Mouse (Mus musculus) liver, postnatal 0 days (tissue): Measurements from ENCODE around the gene Sema3c. TPM values are rescaled to one million over a fixed set of nuclear protein-coding genes. Genes with fewer than 3 reads are reported as not detected.

ENCODE experiments used
- ATAC-seq: fragments of 200-750 bp; cut with Nextera tagmentation; 2 replicates; pipeline ENCODE4 v1.8.0; 2017; ENCODE audit warnings: mild to moderate bottlenecking, moderate library complexity
- DNase-seq: peaks from one replicate; pipeline ENCODE4 v3.0.0-alpha.2; 2016
- H3K27ac ChIP-seq: fragments of 300-500 bp; sonication (generic); 2 replicates; pipeline ENCODE4 v1.5.1; 2014; ENCODE audit warnings: antibody characterized with exemption, moderate library complexity, mild to moderate bottlenecking, low read depth
- H3K27me3 ChIP-seq: fragments of 300-500 bp; sonication (generic); 2 replicates; pipeline ENCODE4 v1.6.1; 2014; ENCODE audit warnings: low read length, control low read depth, mixed read lengths; ENCODE audit not compliant: insufficient read depth
- H3K36me3 ChIP-seq: fragments of 300-500 bp; sonication (generic); replicated peaks from 2 replicates; pipeline ENCODE4 v1.6.1; 2014; ENCODE audit warnings: mild to moderate bottlenecking, control low read depth, low read length, moderate library complexity, mixed read lengths; ENCODE audit not compliant: insufficient read depth
- H3K4me1 ChIP-seq: fragments of 300-500 bp; sonication (generic); 2 replicates; pipeline ENCODE4 v1.6.1; 2014; ENCODE audit warnings: antibody characterized with exemption, mild to moderate bottlenecking, control low read depth; ENCODE audit not compliant: insufficient read depth
- H3K4me2 ChIP-seq: fragments of 300-500 bp; sonication (generic); 2 replicates; pipeline ENCODE4 v1.6.1; 2014; ENCODE audit warnings: low read depth, mild to moderate bottlenecking, low read length, moderate library complexity, mixed read lengths
- H3K4me3 ChIP-seq: fragments of 300-500 bp; sonication (generic); 2 replicates; pipeline ENCODE4 v1.5.1; 2014; ENCODE audit warnings: low read depth, low read length
- H3K9ac ChIP-seq: fragments of 300-500 bp; sonication (generic); replicated peaks from 2 replicates; pipeline ENCODE4 v1.6.1; 2014; ENCODE audit warnings: mild to moderate bottlenecking, moderate library complexity
- H3K9me3 ChIP-seq: fragments of 300-500 bp; sonication (generic); 2 replicates; pipeline ENCODE4 v1.6.1; 2016; ENCODE audit warnings: mild to moderate bottlenecking, control low read depth, low read length, mixed read lengths
- CTCF ChIP-seq: sonication (generic); IDR thresholded peaks from 2 replicates; pipeline ENCODE4 v1.5.1; 2016; ENCODE audit warnings: antibody characterized with exemption, low read depth
- EP300 ChIP-seq: IDR thresholded peaks from 2 replicates; pipeline ENCODE4 v1.6.1; 2016; ENCODE audit warnings: antibody characterized with exemption, low read depth, mild to moderate bottlenecking
- WGBS: fragments of 180-500 bp; shearing (Covaris S2); extraction: QIAGEN DNeasy Blood & Tissue Kit; methylation state at CpG from one replicate; pipeline ENCODE4 v1.1.7; 2014; ENCODE audit not compliant: insufficient replicate concordance; 5-methylcytosine and 5-hydroxymethylcytosine counted together
- polyA plus RNA-seq: library from polyadenylated mRNA; unstranded; fragments of >200 nt; fragmentation: Nextera tagmentation; extraction: Ambion mirVana; gene quantifications from 2 replicates; pipeline ENCODE4 v1.2.1, GENCODE M21; 2015

The Sema3c gene
- polyA plus RNA-seq, 1 experiment from 2014 or later: 0.53 TPM

DNA sequence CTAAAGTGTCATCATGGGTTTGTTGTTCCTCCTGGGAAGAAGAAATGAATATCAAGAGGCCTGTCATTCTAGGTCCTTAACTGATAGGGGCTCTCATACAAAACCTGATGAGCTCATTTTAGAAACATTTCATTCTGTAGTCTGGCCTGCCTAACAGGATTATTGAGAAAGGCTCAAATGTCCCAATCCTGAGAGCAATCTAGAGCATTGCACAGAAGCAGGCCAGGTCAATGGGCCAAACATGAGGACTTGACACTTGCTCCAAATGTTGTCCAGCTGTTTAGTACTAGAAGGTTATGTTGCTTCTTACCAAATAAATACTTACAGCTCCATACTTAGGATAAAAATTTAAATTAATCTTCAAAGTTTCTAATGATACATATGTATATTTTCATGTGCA is 97.3 kb downstream of the Sema3c start:
- Histone ChIP-seq H3K4me2 (no peak overlapping the region), H3K4me1 (no peaks in the 10 kb centered on the region), H3K9me3 (no peaks in the 10 kb centered on the region), H3K36me3 (no peaks in the 10 kb centered on the region), H3K27me3 (no peaks in the 10 kb centered on the region), H3K9ac (no peak overlapping the region), H3K4me3 (no peak overlapping the region), H3K27ac (no peak overlapping the region)
- DNase-seq: no peak
- TF ChIP-seq CTCF: no peak
- TF ChIP-seq EP300: no peak
- no peak for ATAC-seq

DNA sequence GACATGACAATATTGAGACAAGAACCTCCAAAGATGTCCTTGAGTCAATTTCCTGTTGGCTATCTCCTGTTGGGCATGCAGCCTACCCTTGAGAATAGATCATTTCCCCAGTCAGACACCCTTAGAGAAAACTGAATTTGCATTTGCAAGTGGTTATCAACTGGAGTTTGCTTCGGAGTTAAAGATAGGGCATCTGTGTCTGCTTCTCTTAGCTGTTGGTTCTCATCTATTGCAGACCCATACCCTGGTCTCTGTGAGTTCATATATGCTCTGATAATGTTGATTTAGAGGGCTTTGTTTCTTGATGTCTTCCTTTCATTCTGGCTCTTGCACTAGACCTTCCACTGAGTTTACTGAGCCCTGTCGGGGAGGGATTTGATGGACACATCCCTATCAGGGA is 106.8 kb downstream of the Sema3c start:
- no peak for DNase-seq
- no peak overlapping the region for H3K4me2 ChIP-seq
- H3K4me3 ChIP-seq: no peak overlapping the region
- no peaks in the 10 kb centered on the region for H3K27me3 ChIP-seq
- H3K27ac ChIP-seq: no peak overlapping the region
- TF ChIP-seq EP300 (no peak), CTCF (no peak)
- H3K9me3 ChIP-seq: no peaks in the 10 kb centered on the region
- H3K4me1 ChIP-seq: no peaks in the 10 kb centered on the region
- no peaks in the 10 kb centered on the region for H3K36me3 ChIP-seq
- no peak for ATAC-seq
- WGBS: 69% methylated on average over 2 of the region's 2 CpGs
- H3K9ac ChIP-seq: no peak overlapping the region

DNA sequence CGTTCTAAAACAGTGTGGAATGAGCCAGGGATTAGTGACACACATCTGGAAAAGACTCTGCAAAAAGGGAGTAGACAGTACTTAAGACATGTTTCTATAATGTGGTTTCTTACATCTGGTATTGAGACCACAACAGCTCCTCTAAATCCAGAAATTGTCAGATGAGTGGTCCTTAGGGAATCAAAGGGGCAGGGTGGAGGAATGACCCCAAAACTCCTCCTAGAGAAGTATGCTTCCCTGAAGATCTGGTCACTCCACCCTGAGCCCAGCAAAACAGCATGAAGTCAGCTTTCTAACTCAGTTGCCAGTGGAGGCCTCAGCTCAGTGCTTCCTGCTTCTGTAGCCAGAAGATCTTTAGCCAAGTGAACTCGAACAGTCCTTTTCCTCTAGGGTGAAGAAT is 115.0 kb downstream of the Sema3c start:
- Histone ChIP-seq H3K4me1 (no peaks in the 10 kb centered on the region), H3K27me3 (no peaks in the 10 kb centered on the region), H3K9ac (no peak overlapping the region), H3K27ac (no peak overlapping the region), H3K4me2 (no peak overlapping the region), H3K9me3 (no peaks in the 10 kb centered on the region), H3K4me3 (no peak overlapping the region), H3K36me3 (no peaks in the 10 kb centered on the region)
- DNase-seq (no peak), ATAC-seq (no peak)
- TF ChIP-seq CTCF (no peak), EP300 (no peak)
- 57% methylated on average over 2 of the region's 2 CpGs for WGBS

DNA sequence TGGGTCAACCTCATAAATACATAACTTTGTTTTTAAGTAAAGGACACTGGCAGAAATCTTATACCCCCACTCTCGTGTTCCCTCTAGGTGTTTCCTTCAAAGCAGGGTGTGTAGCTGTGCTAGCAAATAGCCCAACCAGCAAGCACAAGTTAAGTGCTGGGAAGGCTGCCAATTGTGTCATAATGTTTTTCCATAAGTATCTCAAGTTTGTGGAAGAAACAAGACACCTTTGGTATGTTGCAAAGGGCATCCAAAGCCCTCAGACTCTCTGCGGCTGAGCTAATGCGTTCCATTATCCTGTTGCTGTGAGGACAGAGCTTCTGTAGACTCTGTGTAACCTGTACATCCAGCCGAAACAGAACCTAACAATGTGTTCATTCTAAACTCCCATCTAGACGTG is 115.5 kb downstream of the Sema3c start:
- no peak for ATAC-seq

DNA sequence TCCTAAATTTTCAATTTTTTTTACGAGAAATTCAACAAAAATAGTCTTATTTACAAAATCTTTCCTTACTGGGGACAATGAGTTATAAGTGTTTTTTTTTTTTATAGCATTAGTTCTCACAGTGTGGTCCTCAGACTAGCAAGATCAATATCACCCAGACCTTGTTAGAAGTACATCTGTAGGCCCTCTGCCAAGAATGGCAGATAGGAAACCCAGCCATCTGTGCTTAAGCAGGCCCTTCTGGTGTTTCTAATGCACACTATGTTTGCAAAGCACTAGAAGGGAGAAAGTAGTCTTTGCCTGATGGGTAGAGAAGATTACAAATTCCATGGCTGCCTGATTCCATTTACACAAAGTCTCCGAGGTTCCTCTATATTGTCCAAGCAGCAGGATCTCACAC is 121.3 kb downstream of the Sema3c start:
- 54% methylated on average over 2 of the region's 2 CpGs for WGBS
- Histone ChIP-seq H3K36me3 (no peaks in the 10 kb centered on the region), H3K4me1 (no peaks in the 10 kb centered on the region), H3K4me2 (no peak overlapping the region), H3K27ac (no peak overlapping the region), H3K4me3 (no peak overlapping the region), H3K9ac (no peak overlapping the region), H3K27me3 (no peaks in the 10 kb centered on the region), H3K9me3 (no peaks in the 10 kb centered on the region)
- no peak for DNase-seq
- TF ChIP-seq EP300 (no peak), CTCF (no peak)
- ATAC-seq: no peak

More for the DNA sequence above, 115.5 kb downstream of the Sema3c start:
- Histone ChIP-seq H3K27ac (no peak overlapping the region), H3K4me1 (no peaks in the 10 kb centered on the region), H3K36me3 (no peaks in the 10 kb centered on the region), H3K4me2 (no peak overlapping the region), H3K4me3 (no peak overlapping the region), H3K9ac (no peak overlapping the region), H3K9me3 (no peaks in the 10 kb centered on the region), H3K27me3 (no peaks in the 10 kb centered on the region)
- DNase-seq: no peak
- TF ChIP-seq CTCF (no peak), EP300 (no peak)
- WGBS: 72% methylated on average over 5 of the region's 5 CpGs

DNA sequence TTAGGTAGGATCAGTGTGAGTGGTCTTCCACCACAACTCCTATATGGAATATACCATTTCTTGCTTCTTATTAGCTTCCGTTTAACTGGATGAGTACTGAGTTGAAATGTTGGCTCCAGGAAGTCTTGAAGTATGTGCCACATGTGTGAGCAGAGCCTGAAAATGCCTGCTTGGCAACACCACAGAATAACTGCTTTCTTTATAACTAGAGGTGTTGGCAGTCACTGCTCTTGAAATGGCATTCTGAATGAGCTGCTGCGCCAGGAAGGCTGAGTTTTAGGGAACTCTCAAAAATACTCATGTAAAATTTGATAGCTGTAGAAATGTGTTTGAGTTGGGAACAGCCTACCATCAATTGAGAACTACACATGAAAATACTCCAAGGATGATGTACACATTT is 124.8 kb downstream of the Sema3c start:
- Histone ChIP-seq H3K4me1 (no peaks in the 10 kb centered on the region), H3K27me3 (no peaks in the 10 kb centered on the region), H3K4me3 (no peak overlapping the region), H3K9ac (no peak overlapping the region), H3K4me2 (no peak overlapping the region), H3K27ac (no peak overlapping the region), H3K36me3 (no peaks in the 10 kb centered on the region), H3K9me3 (no peaks in the 10 kb centered on the region)
- DNase-seq (no peak), ATAC-seq (no peak)
- TF ChIP-seq EP300: no peak
- no peak for TF ChIP-seq CTCF
- 82% methylated on average over 2 of the region's 2 CpGs for WGBS

DNA sequence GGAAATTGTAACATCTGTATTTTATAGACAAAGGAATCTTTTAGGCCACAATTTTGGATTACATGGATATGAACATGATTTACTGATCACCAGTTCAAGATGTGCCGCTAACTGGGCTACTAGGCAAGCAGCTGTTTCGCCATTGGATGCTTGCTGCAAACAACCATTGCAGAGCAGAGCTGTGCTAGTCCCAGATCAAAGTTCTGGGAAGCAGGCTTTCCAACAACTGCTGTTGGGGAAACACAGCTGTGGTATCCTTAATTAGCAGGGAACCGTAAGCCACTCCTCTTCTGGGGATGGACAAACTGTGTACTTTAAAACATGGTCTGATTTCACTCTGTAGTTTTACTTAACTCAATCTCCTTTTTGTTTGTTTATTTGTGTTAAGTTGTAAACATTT is 130.1 kb downstream of the Sema3c start:
- no peak for TF ChIP-seq CTCF
- TF ChIP-seq EP300: no peak
- Histone ChIP-seq H3K36me3 (no peaks in the 10 kb centered on the region), H3K9ac (no peak overlapping the region), H3K4me3 (no peak overlapping the region), H3K9me3 (no peaks in the 10 kb centered on the region), H3K27ac (no peak overlapping the region), H3K27me3 (no peaks in the 10 kb centered on the region), H3K4me2 (no peak overlapping the region), H3K4me1 (no peaks in the 10 kb centered on the region)
- 61% methylated on average over 3 of the region's 3 CpGs for WGBS
- no peak for ATAC-seq
- no peak for DNase-seq
